Mouse (Mus musculus): ENCODE measurements around the gene Cldn2.

The Cldn2 gene

DNA sequence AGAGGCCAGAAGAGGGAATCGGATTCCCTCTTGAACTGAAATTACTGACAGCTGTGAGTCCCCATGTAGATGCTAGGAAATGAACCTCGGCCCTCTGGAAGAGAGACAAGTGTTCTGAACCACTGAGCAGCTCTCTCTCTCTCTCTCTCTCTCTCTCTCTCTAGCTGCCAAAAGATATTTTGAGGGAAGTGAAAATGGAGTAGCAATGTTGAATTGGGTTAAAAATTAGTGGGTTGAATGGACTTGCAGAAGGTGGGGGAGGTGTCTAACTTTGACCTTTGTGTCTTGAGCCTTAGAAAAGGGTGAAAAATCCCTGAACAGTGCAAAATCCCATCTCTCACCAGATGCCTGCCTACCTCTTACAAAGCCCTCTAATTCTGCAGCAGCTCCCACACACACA, 6.8 kb downstream of the Cldn2 start:
- no peak for DNase-seq (ENCODE audit: extremely low spot score)

DNA sequence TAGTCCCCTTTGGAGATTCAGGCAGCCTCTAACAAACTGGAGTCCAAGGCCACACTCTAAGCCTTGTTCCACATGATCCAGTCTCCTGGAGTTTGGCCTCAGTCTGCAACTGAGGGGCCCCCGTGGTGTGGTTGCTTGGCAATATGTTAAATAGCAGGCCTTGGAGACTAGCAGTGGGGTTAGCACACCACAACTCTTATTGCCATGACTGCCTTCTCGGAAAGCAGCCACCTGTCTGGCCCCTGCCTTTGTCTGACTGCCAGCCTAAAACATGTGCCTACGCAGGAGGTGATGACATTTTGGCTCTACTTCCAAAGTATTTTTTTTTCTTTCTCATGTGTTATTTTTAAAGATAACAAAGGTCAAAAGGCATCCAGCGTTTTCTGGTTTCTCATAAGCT, 7.5 kb downstream of the Cldn2 start:
- no peak for DNase-seq (ENCODE audit: extremely low spot score)

DNA sequence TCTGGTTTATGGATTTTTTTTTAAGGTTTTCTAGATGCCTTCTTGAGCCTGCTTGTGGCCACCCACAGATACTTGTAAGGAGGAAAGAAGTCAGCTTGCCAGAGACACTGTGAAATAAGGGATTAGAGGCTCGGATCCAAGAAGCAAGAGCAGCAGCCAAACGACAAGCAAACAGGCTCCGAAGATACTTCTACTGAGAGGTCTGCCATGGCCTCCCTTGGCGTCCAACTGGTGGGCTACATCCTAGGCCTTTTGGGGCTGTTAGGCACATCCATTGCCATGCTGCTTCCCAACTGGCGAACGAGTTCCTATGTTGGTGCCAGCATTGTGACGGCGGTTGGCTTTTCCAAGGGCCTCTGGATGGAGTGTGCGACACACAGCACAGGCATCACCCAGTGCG, 7.9 kb downstream of the Cldn2 start:
- DNase-seq (ENCODE audit: extremely low spot score): no peak

DNA sequence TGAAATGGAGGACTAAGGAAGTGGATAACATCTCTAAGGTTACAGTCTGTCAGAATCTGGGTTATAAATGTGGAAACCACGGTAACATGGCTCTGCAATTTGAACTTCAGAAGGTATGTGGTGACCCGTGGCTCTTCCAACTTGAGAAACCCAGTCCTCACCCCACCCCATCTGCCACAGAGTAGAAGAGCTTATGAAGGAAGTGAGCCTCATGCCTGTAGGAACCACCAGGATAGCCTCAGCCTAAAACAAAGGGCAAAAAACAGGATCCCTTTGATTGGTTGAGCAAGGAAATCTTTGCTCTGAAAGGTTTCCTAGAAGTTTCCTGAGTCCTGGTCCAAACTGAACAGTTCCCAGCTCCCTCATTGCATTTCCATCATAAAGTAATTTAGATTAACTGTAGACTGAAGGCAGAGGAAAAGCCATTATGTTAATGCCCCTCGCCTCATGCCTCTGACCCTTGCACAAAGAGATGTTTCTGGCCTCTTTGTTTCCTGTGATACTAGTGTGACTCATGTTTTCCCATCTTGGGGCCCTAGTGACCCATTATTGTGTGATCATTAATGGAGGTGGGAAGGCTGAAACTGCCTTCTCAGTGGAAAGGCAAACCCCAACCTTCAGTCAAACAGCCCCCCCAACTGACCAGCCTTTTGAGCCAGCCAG, 12.1 kb downstream of the Cldn2 start:
- no peak for DNase-seq (ENCODE audit: extremely low spot score)

DNA sequence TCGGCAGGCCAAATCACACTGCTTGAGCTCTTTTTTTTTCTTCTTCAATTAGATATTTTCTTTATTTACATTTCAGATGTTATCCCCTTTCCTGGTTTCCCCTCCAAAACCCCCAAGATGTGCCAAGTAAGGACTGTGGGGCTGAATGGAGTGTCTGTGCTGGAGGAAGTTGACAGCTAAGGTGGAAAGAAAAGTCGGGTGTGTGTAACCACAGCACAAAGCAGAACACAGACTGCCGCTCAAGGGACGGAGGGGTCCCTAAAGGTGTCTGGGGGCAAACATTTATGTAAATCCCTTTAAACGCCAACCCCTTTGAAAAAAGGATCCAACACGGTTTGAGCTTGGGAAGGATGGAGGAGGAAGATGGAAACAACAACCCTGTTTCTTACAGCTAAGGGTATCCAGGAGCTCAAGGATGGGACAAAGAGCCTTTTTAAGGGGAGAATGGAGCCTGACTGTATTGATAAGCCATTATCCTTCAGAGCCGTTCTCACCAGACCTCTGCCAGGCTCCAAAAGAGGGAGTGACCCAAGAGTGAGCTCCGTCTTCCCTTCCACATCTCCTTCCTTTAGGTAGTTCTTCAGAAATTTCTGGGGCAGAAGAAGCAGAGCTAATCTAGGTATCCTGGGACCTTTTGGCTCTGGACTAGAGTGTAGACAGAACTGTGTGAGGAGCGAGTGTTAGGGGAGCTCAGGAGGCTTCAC, 12.8 kb downstream of the Cldn2 start:
- no peak for DNase-seq (ENCODE audit: extremely low spot score)

DNA sequence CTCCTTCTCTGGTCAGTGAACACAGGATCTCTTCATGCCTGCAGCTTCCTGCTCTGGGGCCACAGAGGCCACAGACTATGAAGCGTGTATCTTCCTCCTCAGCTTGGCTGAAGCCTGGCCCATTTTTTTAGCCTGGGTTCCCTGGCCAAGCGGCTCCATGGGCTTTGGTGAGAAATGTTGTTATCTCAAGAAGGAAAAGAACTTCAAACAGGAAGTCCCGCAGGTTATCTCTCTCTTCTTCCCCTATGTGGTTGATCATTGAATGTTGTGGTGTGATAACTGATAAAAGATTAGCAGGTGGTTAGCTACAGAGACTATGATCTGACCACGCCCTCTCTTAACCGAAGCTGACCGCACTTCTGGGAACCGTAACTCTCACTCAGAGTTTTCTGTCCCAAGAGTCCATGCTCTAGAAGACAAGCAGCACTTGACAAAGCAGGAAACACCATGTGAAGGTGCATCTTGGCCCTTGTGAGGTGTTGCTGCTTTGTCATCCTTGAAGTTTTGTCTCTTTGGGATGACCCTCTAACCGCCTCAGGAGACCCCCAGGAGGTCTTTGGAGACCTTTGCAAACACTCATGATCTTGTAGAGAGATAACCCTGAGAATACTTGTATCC, 13.5 kb downstream of the Cldn2 start:
- no peak for DNase-seq (ENCODE audit: extremely low spot score)

DNA sequence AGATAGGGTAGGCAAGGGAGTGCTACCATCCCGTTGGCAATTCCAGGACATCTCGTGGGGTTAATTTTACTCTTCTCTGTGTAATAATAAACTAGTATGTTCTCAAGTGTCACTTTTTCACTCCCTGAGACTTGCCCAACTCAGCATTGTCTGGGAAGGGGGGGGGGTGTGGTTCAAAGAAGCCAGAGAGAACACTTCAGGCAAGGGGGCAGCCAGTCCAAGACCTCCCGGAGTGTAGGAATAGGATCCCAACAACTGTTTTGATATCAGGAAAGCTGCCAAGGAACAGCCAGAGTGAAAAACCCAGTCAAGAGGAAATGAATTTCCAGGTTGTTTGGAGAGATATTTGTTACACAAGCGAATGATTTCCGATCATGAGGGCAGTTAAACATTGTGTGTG, 14.6 kb downstream of the Cldn2 start:
- no peak for DNase-seq (ENCODE audit: extremely low spot score)

DNA sequence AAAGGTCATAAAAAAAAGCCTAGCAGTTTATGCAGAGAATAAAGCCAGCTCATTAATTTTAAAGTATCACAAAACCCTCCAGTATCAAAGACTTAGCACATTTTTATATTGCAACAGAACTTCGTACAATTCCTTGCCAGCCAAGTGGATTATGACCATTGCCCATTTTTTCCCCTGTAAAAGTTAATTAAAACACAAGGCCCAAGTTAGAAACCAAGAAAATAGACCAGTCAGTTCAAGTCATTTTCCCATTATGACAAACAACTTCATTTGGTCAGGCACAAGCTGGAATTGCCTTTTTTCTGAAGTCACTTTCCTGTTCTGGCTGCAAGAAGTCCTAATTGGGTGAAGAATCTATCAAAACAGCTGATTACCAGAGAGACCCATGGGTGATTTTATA, 24.8 kb downstream of the Cldn2 start:
- DNase-seq (ENCODE audit: extremely low spot score): no peak

DNA sequence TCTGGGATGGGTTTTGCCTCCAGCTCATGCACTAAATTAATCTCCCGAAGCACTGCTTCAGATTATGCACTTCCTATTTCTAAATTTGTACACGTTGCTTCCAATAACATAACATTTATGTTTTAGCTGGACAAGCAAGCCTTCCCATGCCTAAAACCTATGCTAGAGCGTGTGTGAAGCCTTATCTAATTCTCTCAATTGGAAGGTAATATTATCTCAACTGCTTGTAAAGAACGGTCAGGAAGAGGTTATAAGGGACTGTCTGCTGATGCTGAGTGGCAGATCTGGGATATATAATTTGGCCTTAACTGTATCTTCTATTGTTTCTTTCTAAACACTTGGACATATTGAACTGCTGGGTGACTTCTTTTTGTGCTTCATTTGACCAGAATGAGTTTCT, 26.3 kb downstream of the Cldn2 start:
- DNase-seq (ENCODE audit: extremely low spot score): no peak

DNA sequence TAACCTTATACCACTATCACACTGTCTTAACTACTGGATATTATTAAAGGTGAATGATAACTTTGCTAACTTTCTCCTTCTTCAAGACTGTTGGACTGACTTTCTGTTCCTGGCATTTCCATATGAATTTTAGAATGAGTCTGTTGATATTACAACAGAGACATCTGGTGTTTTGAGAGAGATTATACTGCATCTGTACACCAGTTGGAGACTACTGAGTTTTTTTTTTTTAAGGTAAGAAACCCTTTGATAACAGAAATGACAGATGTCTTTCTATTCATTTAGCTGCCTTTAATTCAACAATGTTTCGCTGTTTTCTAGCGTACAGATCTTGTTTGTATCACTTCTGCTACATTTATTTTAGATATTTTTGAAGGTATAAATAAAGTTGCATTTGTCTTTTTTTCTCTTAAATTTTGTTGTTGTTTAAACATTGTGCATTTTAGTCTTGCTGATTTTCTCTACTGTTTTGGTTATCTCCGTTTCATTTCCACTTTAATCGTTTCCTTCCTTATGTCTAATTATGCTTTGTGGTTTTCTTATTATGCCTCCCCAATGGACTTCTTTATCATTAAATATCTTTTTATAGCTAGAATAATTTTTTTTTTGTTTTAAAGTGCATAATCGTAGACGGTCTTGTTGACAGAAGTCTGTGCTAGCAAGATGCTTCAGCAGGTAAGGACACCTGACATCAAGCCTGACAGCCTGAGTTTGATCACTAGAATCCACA, 27.9 kb downstream of the Cldn2 start:
- DNase-seq (ENCODE audit: extremely low spot score): no peak

DNA sequence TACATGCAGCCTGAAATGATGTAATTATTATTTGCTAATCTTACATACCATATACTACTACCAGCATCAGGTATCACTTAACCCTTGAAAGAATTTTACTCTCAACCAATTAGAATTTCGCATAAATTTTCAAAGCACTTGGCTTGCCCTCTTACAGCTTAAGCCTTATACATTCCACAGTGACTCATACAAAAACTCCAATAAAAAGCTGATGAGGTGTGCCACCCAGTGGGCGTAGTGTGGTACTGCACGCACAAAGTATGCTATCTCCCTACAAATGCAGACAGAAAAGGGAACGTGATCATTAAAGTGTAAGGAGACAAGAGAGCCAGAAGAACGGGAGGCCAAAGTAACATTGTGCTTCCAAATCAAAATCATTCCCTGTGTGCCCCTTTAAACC, 31.8 kb downstream of the Cldn2 start:
- peak; percentile 48 for DNase-seq (ENCODE audit: extremely low spot score)

DNA sequence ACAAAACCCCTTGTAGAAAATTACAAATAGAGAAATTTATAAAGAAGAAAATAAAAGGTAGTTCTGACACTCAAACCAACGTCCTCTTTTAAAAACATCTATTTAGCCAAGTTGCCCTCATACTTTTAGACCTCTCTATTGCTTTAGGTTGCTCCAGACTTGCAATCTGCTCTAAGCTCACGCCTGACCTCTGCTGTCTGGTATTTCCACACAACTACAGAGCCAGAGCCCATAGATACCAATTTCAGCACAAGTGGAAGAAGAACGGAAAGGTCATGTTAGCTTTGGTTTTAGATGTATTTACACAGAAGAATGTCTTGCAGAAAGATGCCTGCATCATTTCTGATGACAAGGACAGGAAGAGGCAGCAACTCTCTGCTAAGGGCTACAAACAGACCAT, 38.4 kb downstream of the Cldn2 start:
- no peak for DNase-seq (ENCODE audit: extremely low spot score)

DNA sequence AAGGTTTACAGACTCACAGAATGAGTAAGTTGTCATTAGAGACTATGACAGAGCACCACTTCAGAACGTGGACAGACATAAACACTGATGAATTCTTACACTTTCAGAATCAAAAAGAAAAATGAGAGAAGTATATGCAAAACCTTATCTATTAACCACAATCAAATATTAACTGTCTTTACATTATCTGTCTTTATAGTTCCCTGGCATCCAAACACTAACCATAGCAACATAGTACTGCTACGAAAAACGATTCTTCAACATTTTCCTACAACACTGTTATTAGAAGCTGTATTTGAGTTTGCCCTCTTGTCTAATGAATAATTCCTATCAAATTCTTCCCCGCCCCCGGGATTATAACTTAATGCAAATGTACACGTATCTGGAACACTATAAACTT, 40.5 kb downstream of the Cldn2 start:
- DNase-seq (ENCODE audit: extremely low spot score): no peak

DNA sequence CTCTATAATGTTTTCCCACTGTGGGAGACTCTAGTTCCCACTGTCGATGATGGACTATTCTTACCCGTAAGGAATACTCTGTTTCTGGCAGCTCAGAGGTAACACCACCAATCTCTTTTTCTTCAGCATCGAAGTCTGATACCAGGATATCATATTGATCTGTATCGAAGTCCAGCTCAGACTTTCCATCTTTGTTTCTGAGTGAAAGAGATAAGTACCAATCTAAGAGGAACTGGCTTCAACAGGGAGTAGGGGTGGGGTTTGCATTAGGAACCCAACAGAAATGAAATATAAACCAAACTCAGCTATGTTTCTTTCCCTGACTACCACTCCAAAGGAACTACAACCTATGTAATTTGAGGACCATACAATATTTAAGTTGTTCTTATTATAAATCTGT, 54.2 kb downstream of the Cldn2 start:
- DNase-seq (ENCODE audit: extremely low spot score): no peak

DNA sequence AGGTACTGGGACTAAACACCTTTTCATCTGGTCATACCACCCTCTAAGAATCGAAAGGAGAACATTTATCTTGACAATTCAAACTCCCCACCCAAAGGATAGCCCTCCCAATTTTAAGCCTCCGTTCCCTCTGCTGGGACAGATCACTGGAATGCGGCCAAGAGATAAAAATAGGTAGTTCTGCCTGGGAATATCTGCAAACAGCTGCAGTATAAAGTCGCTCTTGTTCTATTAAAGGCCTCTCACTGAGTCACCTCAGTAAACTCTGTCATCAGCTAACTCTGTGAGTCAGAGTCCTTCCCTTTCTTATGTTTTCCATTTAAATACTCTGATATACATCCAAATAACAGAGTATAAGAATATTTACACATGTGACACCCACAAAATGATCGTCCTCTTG, 58.8 kb downstream of the Cldn2 start:
- DNase-seq (ENCODE audit: extremely low spot score): no peak

Measured in embryo, embryonic 9.5 days (tissue).